ENCODE assay signal across 8 mouse cellular contexts in the genomic region with DNA sequence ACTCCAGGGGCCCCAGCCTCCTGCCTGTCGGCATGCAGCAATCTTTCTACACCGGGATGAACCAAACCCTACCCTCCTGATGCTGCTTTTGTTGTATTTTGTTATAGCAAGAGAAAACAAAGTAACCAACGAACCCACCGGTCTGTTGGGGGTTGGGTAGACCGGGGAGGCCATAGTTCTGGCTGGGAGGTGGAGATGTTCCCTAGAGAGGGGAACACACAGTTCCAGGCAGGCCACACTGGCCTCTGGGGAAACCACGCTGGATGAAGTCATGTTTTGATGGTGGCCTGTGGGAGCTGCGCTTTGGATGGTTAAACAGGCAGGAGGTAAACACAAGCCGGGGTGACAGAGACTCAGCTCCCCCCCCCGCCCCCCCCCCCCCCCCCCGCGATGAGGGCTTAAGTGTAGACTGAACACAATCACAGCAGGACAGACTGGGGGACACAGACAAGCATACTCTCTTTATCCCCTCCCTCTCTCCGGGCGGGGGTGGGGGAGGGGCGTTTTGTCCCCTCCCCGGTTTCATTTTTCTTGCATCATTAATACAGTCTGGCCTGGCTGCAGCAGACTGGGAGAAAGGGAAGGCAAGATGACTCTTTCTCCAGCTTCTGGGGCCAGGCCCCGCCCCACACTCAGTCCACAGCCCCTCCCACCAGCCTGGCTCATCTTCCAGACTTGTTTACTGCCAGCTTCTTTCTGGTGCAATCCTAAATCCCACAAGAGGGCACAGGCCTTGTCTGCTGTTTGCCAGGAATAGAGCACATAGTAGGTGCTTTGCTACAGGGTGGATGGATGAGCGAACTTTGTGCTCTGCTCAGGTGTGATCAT. TPM values are rescaled to one million over a fixed set of nuclear protein-coding genes. Genes with fewer than 3 reads are reported as not detected.
A peak's percentile ranks its signal among the peaks of the same experiment; 100 is the strongest.
DNase-seq lines count a peak whose midpoint lies in the region; ATAC-seq and TF ChIP-seq lines count a peak whose summit lies in the region.

No protein-coding gene starts in this region.

- TF ChIP-seq POLR2A in limb, embryonic 14.5 days (IDR thresholded peaks at IDR 0.05; ENCODE audit: borderline replicate concordance, extremely low read depth, insufficient read depth, insufficient read length), result no peak

- H3K9ac ChIP-seq in hindbrain, embryonic 11.5 days (ENCODE audit: low read depth, low read length), result no peak overlapping the region
- H3K9ac ChIP-seq in hindbrain, embryonic 16.5 days (ENCODE audit: low read depth, low read length), result no peak overlapping the region
- no peak overlapping the region for H3K9ac ChIP-seq in heart, embryonic 11.5 days (ENCODE audit: low read depth, low read length)
- no peak overlapping the region for H3K9ac ChIP-seq in limb, embryonic 14.5 days (ENCODE audit: low read depth, low read length, severe bottlenecking)

- no peaks in the 10 kb centered on the region for H3K27me3 ChIP-seq in hindbrain, embryonic 11.5 days (ENCODE audit: control insufficient read depth, insufficient read depth, low read length)
- no peaks in the 10 kb centered on the region for H3K27me3 ChIP-seq in hindbrain, embryonic 16.5 days (replicated peaks; ENCODE audit: control insufficient read depth, insufficient read depth, low read length)
- H3K27me3 ChIP-seq in heart, embryonic 11.5 days (ENCODE audit: control insufficient read depth, insufficient read depth, low read length), result no peaks in the 10 kb centered on the region
- no peaks in the 10 kb centered on the region for H3K27me3 ChIP-seq in limb, embryonic 14.5 days (ENCODE audit: control insufficient read depth, insufficient read depth, low read length)

- H3K4me1 ChIP-seq in hindbrain, embryonic 11.5 days (replicated peaks; ENCODE audit: control insufficient read depth, insufficient read depth, low read length), result no peaks in the 10 kb centered on the region; the same call in 1 of the 2 replicates
- no peaks in the 10 kb centered on the region for H3K4me1 ChIP-seq in hindbrain, embryonic 16.5 days (ENCODE audit: control insufficient read depth, insufficient read depth, low read depth, low read length)
- peaks cover 3% of the 10 kb centered on the region; the same call in 1 of the 2 replicates for H3K4me1 ChIP-seq in heart, embryonic 11.5 days (ENCODE audit: control insufficient read depth, insufficient read depth, low read length)
- no peaks in the 10 kb centered on the region for H3K4me1 ChIP-seq in limb, embryonic 14.5 days (ENCODE audit: control insufficient read depth, insufficient read depth, low read length)

- no peak for ATAC-seq in hindbrain, embryonic 11.5 days (ENCODE audit: low FRiP score)
- no peak for ATAC-seq in hindbrain, embryonic 16.5 days
- ATAC-seq in heart, embryonic 11.5 days (replicated peaks; ENCODE audit: insufficient number of reproducible peaks, low FRiP score, low TSS enrichment), result no peak
- peak; percentile 47; the same call in 1 of the 2 replicates for ATAC-seq in limb, embryonic 14.5 days (ENCODE audit: low FRiP score, low read depth)

- 25% methylated on average over 11 of the region's 17 CpGs for WGBS in hindbrain, embryonic 11.5 days
- 24% methylated on average over 14 of the region's 17 CpGs for WGBS in hindbrain, embryonic 16.5 days
- WGBS in heart, embryonic 11.5 days (ENCODE audit: insufficient replicate concordance), result 31% methylated on average over 14 of the region's 17 CpGs
- WGBS in limb, embryonic 14.5 days, result 33% methylated on average over 9 of the region's 17 CpGs

- H3K9me3 ChIP-seq in hindbrain, embryonic 11.5 days (ENCODE audit: control insufficient read depth, low read length), result no peaks in the 10 kb centered on the region
- H3K9me3 ChIP-seq in hindbrain, embryonic 16.5 days (ENCODE audit: control insufficient read depth, low read length), result no peaks in the 10 kb centered on the region
- no peaks in the 10 kb centered on the region for H3K9me3 ChIP-seq in heart, embryonic 11.5 days (replicated peaks; ENCODE audit: control insufficient read depth, low read length)
- H3K9me3 ChIP-seq in limb, embryonic 14.5 days (ENCODE audit: control insufficient read depth, low read length), result 0 out of 2 replicates have a peak, but pooled peaks cover 3% of the 10 kb centered on the region

- 0 out of 2 replicates have a peak overlapping the region, but pooled peaks have one; percentile 14 for H3K4me2 ChIP-seq in hindbrain, embryonic 11.5 days (replicated peaks; ENCODE audit: low read depth, low read length)
- H3K4me2 ChIP-seq in hindbrain, embryonic 16.5 days (ENCODE audit: low read length), result no peak overlapping the region
- H3K4me2 ChIP-seq in heart, embryonic 11.5 days, result peak overlapping the region; percentile 6; the same call in 1 of the 2 replicates
- H3K4me2 ChIP-seq in limb, embryonic 14.5 days (replicated peaks; ENCODE audit: low read depth, low read length, severe bottlenecking), result no peak overlapping the region

- DNase-seq in hindbrain, embryonic 11.5 days (ENCODE audit: low spot score), result peak; percentile 46
- DNase-seq in embryo, embryonic 10 days (ENCODE audit: low spot score), result peak; percentile 53
- DNase-seq in limb, embryonic 14.5 days (ENCODE audit: low spot score), result peak; percentile 17
- peak; percentile 40 for DNase-seq in skeletal muscle tissue, adult 2 months (ENCODE audit: low read depth, low spot score)
- DNase-seq in left cerebral cortex, adult 11 months (ENCODE audit: low spot score), result no peak
- DNase-seq in layer of hippocampus, adult 9-10 months (ENCODE audit: low spot score), result no peak

- H3K4me3 ChIP-seq in hindbrain, embryonic 11.5 days (ENCODE audit: low read depth, low read length), result no peak overlapping the region
- no peak overlapping the region for H3K4me3 ChIP-seq in hindbrain, embryonic 16.5 days (ENCODE audit: low read length)
- no peak overlapping the region for H3K4me3 ChIP-seq in heart, embryonic 11.5 days (ENCODE audit: low read depth, low read length)
- no peak overlapping the region for H3K4me3 ChIP-seq in limb, embryonic 14.5 days (replicated peaks; ENCODE audit: low read length)

- no peaks in the 10 kb centered on the region for H3K36me3 ChIP-seq in hindbrain, embryonic 11.5 days (ENCODE audit: control insufficient read depth, insufficient read depth, low read length)
- H3K36me3 ChIP-seq in hindbrain, embryonic 16.5 days (ENCODE audit: control insufficient read depth, insufficient read depth, low read length), result no peaks in the 10 kb centered on the region
- H3K36me3 ChIP-seq in heart, embryonic 11.5 days (ENCODE audit: control insufficient read depth, insufficient read depth, low read length), result no peaks in the 10 kb centered on the region
- H3K36me3 ChIP-seq in limb, embryonic 14.5 days (ENCODE audit: control insufficient read depth, insufficient read depth, low read length), result no peaks in the 10 kb centered on the region

- H3K27ac ChIP-seq in hindbrain, embryonic 11.5 days (ENCODE audit: low read depth, low read length), result no peak overlapping the region
- H3K27ac ChIP-seq in hindbrain, embryonic 16.5 days (ENCODE audit: low read depth, low read length), result no peak overlapping the region
- H3K27ac ChIP-seq in heart, embryonic 11.5 days (ENCODE audit: low read depth, low read length), result no peak overlapping the region
- no peak overlapping the region for H3K27ac ChIP-seq in limb, embryonic 14.5 days (replicated peaks; ENCODE audit: low read depth, low read length)

RNA-seq across cellular contexts. Expression of gene Trarg1, which starts 30.2 kb away (rescaled TPM):
- 0.14 TPM in 1 of 2 replicates, not detected in the other for polyA plus RNA-seq in hindbrain, embryonic 11.5 days (2014; fragmentation: Nextera tagmentation; extraction: Ambion mirVana)
- polyA plus RNA-seq in hindbrain, embryonic 16.5 days (2015; fragmentation: Nextera tagmentation; extraction: Ambion mirVana), result 1.6 and 1.9 TPM in 2 replicates
- polyA plus RNA-seq in heart, embryonic 11.5 days (2014; fragmentation: Nextera tagmentation; extraction: Ambion mirVana), result 0.07 TPM in 1 of 2 replicates, not detected in the other
- polyA plus RNA-seq in limb, embryonic 14.5 days (2012; rRNA removed), result 0.18 and 0.20 TPM in 2 replicates
- polyA plus RNA-seq in limb, embryonic 14.5 days (2014; fragmentation: Nextera tagmentation; extraction: Ambion mirVana), result 0.51 and 0.57 TPM in 2 replicates

RNA-seq across cellular contexts. Expression of gene Bhlha9, which starts 37.6 kb away (rescaled TPM):
- polyA plus RNA-seq in hindbrain, embryonic 11.5 days (2014; fragmentation: Nextera tagmentation; extraction: Ambion mirVana), result 0.19 TPM in 1 of 2 replicates, not detected in the other
- 2.6 and 2.7 TPM in 2 replicates for polyA plus RNA-seq in hindbrain, embryonic 16.5 days (2015; fragmentation: Nextera tagmentation; extraction: Ambion mirVana)
- polyA plus RNA-seq in heart, embryonic 11.5 days (2014; fragmentation: Nextera tagmentation; extraction: Ambion mirVana), result 0.17 TPM in 1 of 2 replicates, not detected in the other
- 1.9 and 2.4 TPM in 2 replicates for polyA plus RNA-seq in limb, embryonic 14.5 days (2012; rRNA removed)
- polyA plus RNA-seq in limb, embryonic 14.5 days (2014; fragmentation: Nextera tagmentation; extraction: Ambion mirVana), result 2.2 and 2.5 TPM in 2 replicates

RNA-seq across cellular contexts. Expression of gene Gosr1, which starts 53.5 kb away (rescaled TPM):
- polyA plus RNA-seq in hindbrain, embryonic 11.5 days (2014; fragmentation: Nextera tagmentation; extraction: Ambion mirVana), result 28.3 and 28.4 TPM in 2 replicates
- 25.5 and 25.9 TPM in 2 replicates for polyA plus RNA-seq in hindbrain, embryonic 16.5 days (2015; fragmentation: Nextera tagmentation; extraction: Ambion mirVana)
- 23.6 and 26.5 TPM in 2 replicates for polyA plus RNA-seq in heart, embryonic 11.5 days (2014; fragmentation: Nextera tagmentation; extraction: Ambion mirVana)
- polyA plus RNA-seq in limb, embryonic 14.5 days (2012; rRNA removed), result 24.7 and 26.0 TPM in 2 replicates
- 36.3 and 37.0 TPM in 2 replicates for polyA plus RNA-seq in limb, embryonic 14.5 days (2014; fragmentation: Nextera tagmentation; extraction: Ambion mirVana)

Comparison
In these comparisons a context has a peak if more than half of its experiments do, and no peak if none do; other contexts are left out.
1. H3K4me2 ChIP-seq: peak in hindbrain, embryonic 11.5 days (single experiment) and heart, embryonic 11.5 days (single experiment); none in hindbrain, embryonic 16.5 days (single experiment) and limb, embryonic 14.5 days (single experiment).
2. DNase-seq: peak in hindbrain, embryonic 11.5 days (single experiment), embryo, embryonic 10 days (single experiment), limb, embryonic 14.5 days (single experiment) and skeletal muscle tissue, adult 2 months (single experiment); none in left cerebral cortex, adult 11 months (single experiment) and layer of hippocampus, adult 9-10 months (single experiment).